Mouse (Mus musculus): ENCODE data around the gene Zswim3.

GRCm38 (mm10) chr2:164856309-164857100, 51.6 kb downstream of the Zswim3 start:
- TF ChIP-seq CTCF (IDR thresholded peaks at IDR 0.05; ENCODE audit: insufficient read depth, low read depth, low read length) (no peak), POLR2A (IDR thresholded peaks at IDR 0.05; ENCODE audit: insufficient read depth, low read depth, low read length) (no peak)
